Mouse (Mus musculus) left cerebral cortex, adult 9 months (tissue): ENCODE measurements at regions not wholly inside any gene's neighbourhood (a gene's known extent, or its start where the extent isn't known, plus 50 kb on each side); places are given as distances from the start of the nearest gene placed in this dataset.

Source experiments
- DNase-seq, 2 experiments: peaks; one replicate each; pipeline ENCODE4 v3.0.0; 2022; ENCODE audit warnings: low spot score in 2 of 2

DNA sequence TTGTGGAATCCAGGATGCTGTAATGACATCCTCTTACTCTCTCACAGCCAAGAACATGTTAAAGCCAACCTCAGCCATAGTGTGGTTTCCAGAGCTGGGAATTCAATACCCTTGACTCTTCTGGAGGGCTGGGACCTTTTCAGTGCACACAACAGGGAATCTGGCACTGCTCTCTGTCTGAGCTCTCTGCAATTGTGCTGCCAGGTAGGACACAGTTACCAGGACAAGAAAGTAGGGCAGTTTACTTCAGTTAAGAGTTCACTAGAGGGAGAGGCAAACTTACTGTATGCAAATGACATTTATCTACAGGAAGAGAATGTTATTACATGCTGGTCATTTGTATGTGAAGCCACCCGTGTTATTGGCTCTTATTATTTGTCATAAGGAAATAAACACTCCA, 197.6 kb downstream of the Arl4a start:
- no peak for DNase-seq

- no peak for DNase-seq
Measured at GRCm38 (mm10) chr12:39831079-39831478, 206.7 kb downstream of the Arl4a start.

GRCm38 (mm10) chr12:39830530-39830929, 207.3 kb downstream of the Arl4a start:
- no peak for DNase-seq

- DNase-seq: no peak
Measured at GRCm38 (mm10) chr12:39822671-39823070, 215.2 kb downstream of the Arl4a start.

- no peak for DNase-seq
Measured at GRCm38 (mm10) chr12:39801536-39801935, 236.3 kb downstream of the Arl4a start.

DNA sequence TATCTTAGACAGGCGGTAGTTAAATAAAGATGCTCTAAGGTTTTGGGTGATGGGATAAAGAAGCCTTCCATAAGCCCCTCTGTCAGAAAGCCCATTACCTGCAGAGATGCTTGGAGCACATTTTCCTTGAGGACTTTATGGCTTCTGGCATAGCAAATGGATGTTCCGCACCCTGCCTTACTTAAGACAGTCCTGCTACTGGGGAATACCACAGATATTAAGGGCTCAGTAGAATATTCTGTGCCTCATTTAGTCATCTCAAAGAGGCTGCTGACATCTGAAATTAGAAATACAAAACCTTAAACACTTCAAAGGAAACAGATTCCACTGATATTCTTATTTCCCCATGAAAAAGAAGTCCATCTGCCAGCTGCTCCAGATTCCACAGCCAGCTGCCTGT, 240.0 kb downstream of the Arl4a start:
- no peak for DNase-seq

- no peak for DNase-seq
Measured at GRCm38 (mm10) chr12:39796939-39797338, 240.9 kb downstream of the Arl4a start.

- no peak for DNase-seq
Measured at GRCm38 (mm10) chr12:39785026-39785425, 252.8 kb downstream of the Arl4a start.

GRCm38 (mm10) chr12:39784532-39784931, 253.3 kb downstream of the Arl4a start:
- no peak for DNase-seq

- no peak for DNase-seq
Measured at GRCm38 (mm10) chr12:39776173-39776572, 261.7 kb downstream of the Arl4a start.

DNA sequence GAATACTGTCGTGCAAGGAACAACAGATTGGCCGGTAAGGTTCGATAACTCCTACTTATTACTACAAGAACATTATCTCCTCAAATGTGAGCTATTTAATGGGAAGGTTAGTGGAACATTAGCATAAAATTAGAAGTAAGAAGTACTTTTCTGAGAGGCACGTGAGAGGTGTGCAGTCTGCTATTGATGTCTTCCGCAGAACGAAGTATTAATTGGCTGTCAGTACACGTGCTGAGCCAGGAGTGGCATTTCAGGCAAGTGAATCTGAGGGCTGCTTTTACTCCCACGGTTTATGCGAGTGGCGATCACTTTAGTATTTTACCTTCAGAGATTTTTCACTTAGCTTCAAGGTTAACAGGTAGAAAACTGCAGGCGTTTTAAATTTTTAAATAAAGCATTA, 270.8 kb downstream of the Arl4a start:
- DNase-seq: no peak

GRCm38 (mm10) chr12:39763529-39763928, 274.3 kb downstream of the Arl4a start:
- no peak for DNase-seq

- DNase-seq: no peak
Measured at GRCm38 (mm10) chr12:39761946-39762345, 275.9 kb downstream of the Arl4a start.

- no peak for DNase-seq
Measured at GRCm38 (mm10) chr12:39761326-39761725, 276.5 kb downstream of the Arl4a start.

DNA sequence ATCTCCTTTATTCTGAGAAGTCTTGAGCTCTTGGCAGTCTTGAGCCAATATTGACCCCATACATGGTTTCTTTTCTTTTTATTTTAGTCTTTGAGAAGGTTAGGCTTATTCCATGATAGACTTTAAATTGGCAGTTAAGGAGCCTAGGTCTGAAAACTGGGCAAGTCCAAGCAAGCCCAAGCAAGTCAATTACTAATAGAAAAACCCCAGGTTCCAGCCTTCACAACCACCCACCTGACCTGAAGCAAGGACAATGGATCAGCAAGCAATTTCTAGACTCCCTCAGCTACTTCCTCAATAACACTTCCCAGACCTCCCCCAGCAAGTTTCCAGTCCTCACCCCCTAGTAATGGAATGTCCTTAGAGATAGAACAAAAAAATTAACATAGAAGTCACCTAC, 279.9 kb downstream of the Arl4a start:
- DNase-seq: no peak

DNA sequence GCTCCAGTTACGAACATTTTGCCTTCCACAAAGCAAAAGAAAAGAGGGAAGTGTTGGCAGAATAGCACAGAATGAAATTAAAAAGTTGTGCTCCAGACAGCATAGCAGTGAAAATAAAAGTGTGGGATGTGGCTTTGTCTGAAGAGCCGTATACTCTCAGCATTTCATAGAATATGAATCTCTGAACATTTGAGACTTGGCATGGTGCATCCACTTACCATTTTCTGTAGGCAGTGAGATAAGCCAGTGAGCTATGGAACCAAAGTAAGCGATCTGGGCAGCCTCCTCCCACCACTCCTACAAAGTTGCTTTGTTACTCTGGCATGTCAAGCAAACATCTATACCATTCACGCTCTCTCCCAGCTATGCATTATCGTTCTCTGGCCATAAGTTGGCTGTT, 286.0 kb downstream of the Arl4a start:
- no peak for DNase-seq

GRCm38 (mm10) chr12:39742156-39743063, 295.4 kb downstream of the Arl4a start:
- no peak for DNase-seq

GRCm38 (mm10) chr12:39741051-39741847, 296.6 kb downstream of the Arl4a start:
- no peak for DNase-seq

- no peak for DNase-seq
Measured at GRCm38 (mm10) chr12:39736966-39737365, 300.9 kb downstream of the Arl4a start.

GRCm38 (mm10) chr12:39736097-39736920, 301.5 kb downstream of the Arl4a start:
- DNase-seq: peak in 1 of 2 experiments; percentile 19

GRCm38 (mm10) chr12:39734176-39734575, 303.6 kb downstream of the Arl4a start:
- no peak for DNase-seq

GRCm38 (mm10) chr12:39731177-39731576, 306.6 kb downstream of the Arl4a start:
- DNase-seq: no peak
